Mouse (Mus musculus): ENCODE results near the gene Slc28a1. TPM values are rescaled to one million over a fixed set of nuclear protein-coding genes. Genes with fewer than 3 reads are reported as not detected.
"Not testable (repeated sequence)": the region's sequence is repeated elsewhere in the genome, so short reads cannot be mapped to it uniquely, and the experiment has no call there.

Slc28a1 gene
- polyA plus RNA-seq, 1 experiment from 2014 or later, result 0.71 TPM

DNA sequence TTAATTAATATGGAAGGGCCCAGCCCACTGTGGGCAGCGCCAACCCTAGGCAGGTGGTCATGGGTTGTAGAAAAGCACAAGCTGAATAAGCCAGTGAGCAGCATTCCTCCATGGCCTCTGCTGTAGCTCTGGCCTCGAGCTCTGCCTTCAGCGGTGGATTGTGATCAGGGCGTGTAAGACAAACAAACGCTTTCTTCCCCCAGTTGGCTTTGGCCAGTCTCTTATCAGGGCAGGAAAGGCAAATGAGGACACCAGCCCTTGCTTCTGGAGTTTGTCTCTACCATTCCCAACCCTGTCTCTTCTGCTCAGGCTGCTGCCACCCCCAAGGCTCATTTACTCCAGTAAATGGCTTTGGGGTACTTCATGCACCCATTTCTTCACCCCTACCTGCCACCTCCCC lies 60.1 kb downstream of the Slc28a1 start:
- no peak overlapping the region for H3K4me3 ChIP-seq (replicated peaks)
- no peaks in the 10 kb centered on the region for H3K4me1 ChIP-seq
- H3K9ac ChIP-seq, result no peak overlapping the region
- WGBS, result 63% methylated on average over 5 of the region's 5 CpGs
- no peak overlapping the region for H3K27ac ChIP-seq
- H3K4me2 ChIP-seq, result no peak overlapping the region
- H3K27me3 ChIP-seq (replicated peaks), result no peaks in the 10 kb centered on the region
- no peak for ATAC-seq (ENCODE audit: insufficient read depth, low FRiP score, low read depth)
- no peaks in the 10 kb centered on the region for H3K9me3 ChIP-seq
- H3K36me3 ChIP-seq, result no peaks in the 10 kb centered on the region

DNA sequence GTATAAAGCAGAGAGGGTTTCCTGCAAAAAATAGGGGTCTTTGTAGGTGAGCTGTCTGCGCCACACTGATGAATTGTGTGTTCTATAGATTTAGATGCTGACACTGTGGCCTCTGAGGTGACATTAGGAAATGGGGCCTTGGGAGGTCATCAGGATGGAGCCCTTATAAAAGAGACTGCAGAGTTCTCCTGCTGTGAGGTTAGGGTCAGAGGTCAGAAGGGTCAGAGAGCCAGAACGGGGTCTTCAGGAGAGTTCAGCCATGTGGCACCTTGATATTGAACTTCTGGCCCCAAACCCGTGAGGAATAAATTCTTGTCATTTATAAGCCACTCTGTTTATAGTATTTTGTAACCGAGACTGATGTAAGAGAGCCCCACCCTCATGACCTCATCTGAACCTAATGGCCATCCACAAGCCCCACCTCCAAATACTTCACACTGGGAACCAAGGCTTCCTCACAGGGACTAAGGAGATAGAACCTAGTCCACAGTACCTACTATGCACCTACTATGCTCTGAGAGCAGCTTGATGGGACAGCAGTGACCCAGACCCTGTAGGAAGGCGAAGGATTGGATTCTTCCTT lies 61.7 kb downstream of the Slc28a1 start:
- WGBS, result 44% methylated on average over 5 of the region's 5 CpGs
- ATAC-seq (ENCODE audit: insufficient read depth, low FRiP score, low read depth), result no peak
- H3K4me1 ChIP-seq, result no peaks in the 10 kb centered on the region

DNA sequence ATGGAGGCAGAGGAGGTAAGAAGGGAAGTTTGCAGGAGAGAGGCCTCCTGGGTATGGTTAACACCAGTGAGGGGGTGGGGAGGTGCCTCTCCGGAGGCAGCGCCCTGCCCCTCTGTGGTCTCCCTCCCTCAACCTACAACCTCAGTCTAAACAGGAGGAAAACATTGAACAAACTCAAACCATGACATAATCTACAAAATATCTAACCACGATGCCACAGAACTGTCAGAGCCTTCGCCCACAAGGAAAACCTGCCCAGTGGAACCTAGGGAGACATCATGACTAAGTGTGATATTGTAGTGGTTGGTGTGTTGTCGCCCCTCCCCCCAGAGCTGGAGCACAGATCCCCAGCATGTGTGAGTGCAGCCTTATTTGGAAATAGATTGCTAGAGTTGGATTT lies 64.9 kb downstream of the Slc28a1 start:
- Histone ChIP-seq H3K4me1 (no peaks in the 10 kb centered on the region), H3K36me3 (no peaks in the 10 kb centered on the region), H3K4me2 (no peak overlapping the region), H3K27ac (no peak overlapping the region), H3K9me3 (no peaks in the 10 kb centered on the region), H3K9ac (no peak overlapping the region), H3K27me3 (replicated peaks) (no peaks in the 10 kb centered on the region), H3K4me3 (replicated peaks) (no peak overlapping the region)
- WGBS, result 59% methylated on average over 5 of the region's 5 CpGs
- no peak for ATAC-seq (ENCODE audit: insufficient read depth, low FRiP score, low read depth)

More for the DNA sequence above, 61.7 kb downstream of the Slc28a1 start:
- no peak overlapping the region for H3K4me2 ChIP-seq
- no peaks in the 10 kb centered on the region for H3K36me3 ChIP-seq
- no peaks in the 10 kb centered on the region for H3K9me3 ChIP-seq
- no peak overlapping the region for H3K9ac ChIP-seq
- H3K27me3 ChIP-seq (replicated peaks), result no peaks in the 10 kb centered on the region
- no peak overlapping the region for H3K27ac ChIP-seq
- H3K4me3 ChIP-seq (replicated peaks), result no peak overlapping the region

DNA sequence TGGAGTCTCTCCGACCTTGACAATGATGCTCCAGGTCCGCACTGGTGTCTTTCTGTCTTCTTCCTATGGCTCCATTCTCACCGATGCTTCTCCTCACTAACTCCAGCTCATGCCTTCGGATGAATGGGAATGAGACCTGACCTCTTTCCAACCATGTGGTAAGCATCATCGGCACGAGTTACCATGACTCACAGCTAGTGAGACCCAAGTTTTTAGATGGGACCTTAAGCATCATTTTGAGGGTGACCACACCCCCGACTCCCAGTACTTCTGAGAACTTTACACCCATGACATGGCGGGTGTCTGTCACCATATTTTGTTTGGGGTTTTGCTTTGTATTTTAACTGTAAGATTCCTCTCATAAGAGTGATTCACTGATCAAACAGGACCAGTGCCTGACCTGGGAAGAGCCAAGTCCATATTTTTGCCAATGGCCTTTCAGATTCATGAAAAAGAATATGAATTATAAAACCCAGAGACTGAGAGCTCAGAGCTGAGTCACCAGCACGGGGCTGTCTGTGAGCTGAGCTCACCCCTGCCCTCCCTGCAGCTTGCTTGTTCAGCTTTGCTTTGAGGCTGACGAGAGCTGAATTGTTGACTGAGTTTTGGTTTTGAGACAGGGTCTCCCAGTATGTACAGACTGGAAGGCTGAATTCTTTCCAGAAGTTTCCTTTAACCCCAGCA lies 68.0 kb downstream of the Slc28a1 start:
- 76% methylated on average over 10 of the region's 10 CpGs for WGBS
- Histone ChIP-seq H3K27ac (no peak overlapping the region), H3K9me3 (no peaks in the 10 kb centered on the region), H3K9ac (no peak overlapping the region), H3K36me3 (no peaks in the 10 kb centered on the region), H3K27me3 (replicated peaks) (no peaks in the 10 kb centered on the region), H3K4me2 (no peak overlapping the region), H3K4me3 (replicated peaks) (no peak overlapping the region), H3K4me1 (no peaks in the 10 kb centered on the region)
- no peak for ATAC-seq (ENCODE audit: insufficient read depth, low FRiP score, low read depth)

DNA sequence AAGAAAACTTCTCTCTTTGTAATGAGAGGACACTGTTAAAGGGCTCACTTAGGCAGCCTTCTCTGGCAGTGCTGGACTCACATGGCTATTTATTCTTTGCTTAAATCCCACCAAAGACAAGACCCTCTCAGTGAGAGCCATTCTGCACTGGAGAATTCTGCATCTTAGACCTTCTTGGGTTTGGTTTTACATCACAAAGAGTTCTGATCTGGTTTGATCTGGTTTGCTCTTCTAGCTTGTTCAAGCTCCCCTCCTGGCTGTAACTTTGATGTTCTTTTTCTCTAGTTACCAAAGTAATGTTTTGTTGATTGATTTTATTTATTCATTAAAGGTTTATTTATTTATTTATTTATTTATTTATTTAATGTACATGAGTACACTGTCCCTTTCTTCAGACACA lies 68.6 kb downstream of the Slc28a1 start:
- H3K4me3 ChIP-seq (replicated peaks), result no peak overlapping the region
- no peak for ATAC-seq (ENCODE audit: insufficient read depth, low FRiP score, low read depth)
- H3K27me3 ChIP-seq (replicated peaks), result no peaks in the 10 kb centered on the region
- H3K27ac ChIP-seq, result no peak overlapping the region
- no peaks in the 10 kb centered on the region for H3K36me3 ChIP-seq
- H3K9me3 ChIP-seq, result no peaks in the 10 kb centered on the region
- no peak overlapping the region for H3K9ac ChIP-seq
- no peak overlapping the region for H3K4me2 ChIP-seq
- no peaks in the 10 kb centered on the region for H3K4me1 ChIP-seq

DNA sequence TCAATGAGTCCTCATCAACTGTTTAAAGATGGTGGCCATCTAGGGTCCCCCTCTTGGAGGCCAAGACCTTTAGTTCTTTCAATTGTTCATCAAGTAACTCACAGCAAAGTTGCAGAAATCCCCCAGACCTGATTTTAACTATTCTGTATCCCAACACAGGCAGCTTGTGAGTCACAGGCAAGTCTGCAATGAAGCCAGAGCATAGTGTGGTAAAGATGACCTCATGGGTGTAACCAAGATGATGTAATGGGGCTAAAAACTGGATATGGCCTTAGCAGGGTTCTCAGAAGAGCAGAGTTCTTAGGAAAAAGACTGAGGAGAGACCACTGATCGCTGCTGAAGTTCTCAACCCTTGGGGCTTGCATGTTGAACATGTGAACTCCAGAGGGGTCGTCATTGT lies 69.5 kb downstream of the Slc28a1 start:
- no peak for ATAC-seq (ENCODE audit: insufficient read depth, low FRiP score, low read depth)
- H3K9ac ChIP-seq, result no peak overlapping the region
- no peaks in the 10 kb centered on the region for H3K4me1 ChIP-seq
- no peaks in the 10 kb centered on the region for H3K27me3 ChIP-seq (replicated peaks)
- no peak overlapping the region for H3K27ac ChIP-seq
- no peaks in the 10 kb centered on the region for H3K9me3 ChIP-seq
- no peaks in the 10 kb centered on the region for H3K36me3 ChIP-seq
- H3K4me2 ChIP-seq, result no peak overlapping the region
- H3K4me3 ChIP-seq (replicated peaks), result no peak overlapping the region
- 88% methylated on average over 2 of the region's 2 CpGs for WGBS

DNA sequence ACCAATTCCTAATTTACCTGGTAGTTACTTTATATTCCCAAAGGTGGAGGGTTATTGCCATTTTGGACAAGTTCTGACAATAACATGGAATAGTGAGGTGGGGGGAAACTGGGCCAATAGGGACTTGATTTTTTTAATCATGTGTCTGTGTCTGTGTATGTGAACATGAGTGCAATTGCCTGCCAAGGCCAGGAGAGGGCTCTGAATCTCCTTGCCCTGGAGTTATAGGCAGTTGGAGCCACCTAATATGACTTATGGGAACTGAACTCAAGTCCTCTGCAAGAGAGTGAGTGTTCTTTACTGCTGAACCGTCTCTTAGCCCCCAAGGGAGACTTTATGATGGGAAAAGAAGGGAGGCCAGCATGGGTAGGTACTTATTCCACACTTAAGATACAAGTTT lies 70.1 kb downstream of the Slc28a1 start:
- no peak overlapping the region for H3K4me3 ChIP-seq (replicated peaks)
- H3K36me3 ChIP-seq, result no peaks in the 10 kb centered on the region
- no peak overlapping the region for H3K27ac ChIP-seq
- no peak for ATAC-seq (ENCODE audit: insufficient read depth, low FRiP score, low read depth)
- no peaks in the 10 kb centered on the region for H3K9me3 ChIP-seq
- no peak overlapping the region for H3K9ac ChIP-seq
- no peaks in the 10 kb centered on the region for H3K4me1 ChIP-seq
- H3K27me3 ChIP-seq (replicated peaks), result no peaks in the 10 kb centered on the region
- WGBS, result 86% methylated on average over 1 of the region's 1 CpGs
- H3K4me2 ChIP-seq, result no peak overlapping the region

DNA sequence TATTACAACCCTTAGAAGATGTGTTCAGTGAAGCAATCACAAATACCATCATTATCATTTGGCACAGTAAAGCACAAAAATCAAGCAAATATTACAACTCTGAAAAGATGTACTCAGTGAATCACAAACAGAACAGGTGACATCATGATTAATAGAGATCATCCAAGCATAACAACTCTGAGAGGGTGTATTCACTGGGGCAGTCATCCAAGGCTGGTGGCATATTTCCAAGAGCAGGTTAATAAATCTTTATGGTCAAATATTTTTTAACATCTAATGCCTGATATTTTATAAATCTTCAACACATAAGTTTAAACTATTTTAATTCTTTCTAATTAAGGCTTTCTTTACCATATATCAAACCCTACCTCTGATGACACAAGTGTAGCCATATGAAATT lies 71.4 kb downstream of the Slc28a1 start:
- H3K4me1 ChIP-seq; H3K9me3 ChIP-seq; H3K4me2 ChIP-seq; H3K9ac ChIP-seq; ATAC-seq (ENCODE audit: insufficient read depth, low FRiP score, low read depth); H3K36me3 ChIP-seq; H3K27me3 ChIP-seq (replicated peaks); H3K27ac ChIP-seq; H3K4me3 ChIP-seq (replicated peaks): not testable (repeated sequence)

DNA sequence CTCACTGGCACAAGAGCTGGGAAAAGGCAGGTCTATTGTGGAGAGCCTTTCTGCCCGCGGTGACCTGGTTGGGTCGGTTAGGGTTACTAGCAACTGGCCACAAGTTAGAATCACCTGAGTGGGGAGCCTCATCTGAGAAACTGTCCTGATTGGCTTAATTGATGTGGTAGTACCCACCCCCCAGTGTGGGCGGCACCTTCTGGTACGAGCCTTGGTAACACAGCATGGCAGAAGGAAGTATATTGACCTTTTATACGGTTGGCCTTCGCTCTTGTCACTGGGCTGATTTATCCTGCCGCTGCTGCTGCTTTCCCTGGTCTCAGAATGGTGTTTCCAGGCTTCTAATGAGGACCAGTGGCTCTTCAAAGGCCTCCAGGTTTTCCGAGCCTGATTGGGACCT lies 74.6 kb downstream of the Slc28a1 start:
- no peaks in the 10 kb centered on the region for H3K27me3 ChIP-seq (replicated peaks)
- no peak overlapping the region for H3K9ac ChIP-seq
- no peak overlapping the region for H3K4me3 ChIP-seq (replicated peaks)
- H3K27ac ChIP-seq, result no peak overlapping the region
- no peak for ATAC-seq (ENCODE audit: insufficient read depth, low FRiP score, low read depth)
- H3K9me3 ChIP-seq, result no peaks in the 10 kb centered on the region
- WGBS, result 69% methylated on average over 9 of the region's 9 CpGs
- no peak overlapping the region for H3K4me2 ChIP-seq
- H3K4me1 ChIP-seq, result no peaks in the 10 kb centered on the region
- H3K36me3 ChIP-seq, result no peaks in the 10 kb centered on the region

DNA sequence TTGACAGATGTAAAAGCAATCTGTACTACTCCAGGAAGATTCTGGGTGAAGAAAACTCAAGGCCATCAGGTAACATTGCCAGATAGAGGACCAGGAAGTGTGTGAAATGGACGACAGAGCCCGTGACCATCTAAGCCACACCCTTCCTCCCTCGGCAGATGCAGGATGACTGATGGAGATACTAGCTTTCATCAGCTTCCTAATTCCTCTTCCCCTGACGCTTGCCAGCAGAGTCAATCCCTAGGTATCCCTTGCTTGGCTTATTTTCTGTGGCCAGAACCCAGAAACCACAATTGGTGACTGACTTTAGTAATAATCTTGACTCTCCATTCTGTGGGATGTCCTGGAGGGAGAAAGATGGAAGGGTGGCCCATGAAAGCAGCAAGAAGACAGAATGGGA lies 80.9 kb downstream of the Slc28a1 start:
- Histone ChIP-seq H3K9ac (no peak overlapping the region), H3K4me3 (replicated peaks) (no peak overlapping the region), H3K27ac (no peak overlapping the region), H3K36me3 (no peaks in the 10 kb centered on the region), H3K27me3 (replicated peaks) (no peaks in the 10 kb centered on the region), H3K9me3 (no peaks in the 10 kb centered on the region), H3K4me1 (peaks cover 9% of the 10 kb centered on the region; the same call in 1 of the 2 replicates), H3K4me2 (no peak overlapping the region)
- 44% methylated on average over 4 of the region's 4 CpGs for WGBS
- no peak for ATAC-seq (ENCODE audit: insufficient read depth, low FRiP score, low read depth)

DNA sequence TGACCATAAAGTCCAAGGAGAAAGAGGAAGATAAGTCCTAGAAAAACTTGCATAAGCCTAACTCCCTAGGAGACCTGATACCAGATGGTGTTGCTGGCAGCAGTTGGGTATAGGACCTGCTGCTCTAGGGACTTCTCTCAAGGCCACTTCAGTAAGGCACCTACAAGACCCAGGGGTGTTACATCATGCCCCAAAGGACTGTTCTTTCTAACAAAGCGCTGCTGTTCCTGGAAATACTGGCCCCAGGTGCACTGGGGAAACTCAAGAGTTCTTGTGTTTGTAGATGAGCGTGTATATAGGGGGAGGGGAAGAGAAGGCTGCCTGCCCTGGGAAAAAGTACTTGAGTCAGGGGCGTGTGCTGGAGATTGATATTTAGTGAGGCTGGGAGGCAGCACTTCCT lies 82.2 kb downstream of the Slc28a1 start:
- no peak overlapping the region for H3K9ac ChIP-seq
- H3K9me3 ChIP-seq, result no peaks in the 10 kb centered on the region
- H3K4me2 ChIP-seq, result no peak overlapping the region
- H3K4me3 ChIP-seq (replicated peaks), result no peak overlapping the region
- H3K36me3 ChIP-seq, result no peaks in the 10 kb centered on the region
- no peak for ATAC-seq (ENCODE audit: insufficient read depth, low FRiP score, low read depth)
- H3K27ac ChIP-seq, result no peak overlapping the region
- H3K27me3 ChIP-seq (replicated peaks), result no peaks in the 10 kb centered on the region
- WGBS, result 40% methylated on average over 3 of the region's 3 CpGs
- peaks cover 9% of the 10 kb centered on the region; the same call in 1 of the 2 replicates for H3K4me1 ChIP-seq

DNA sequence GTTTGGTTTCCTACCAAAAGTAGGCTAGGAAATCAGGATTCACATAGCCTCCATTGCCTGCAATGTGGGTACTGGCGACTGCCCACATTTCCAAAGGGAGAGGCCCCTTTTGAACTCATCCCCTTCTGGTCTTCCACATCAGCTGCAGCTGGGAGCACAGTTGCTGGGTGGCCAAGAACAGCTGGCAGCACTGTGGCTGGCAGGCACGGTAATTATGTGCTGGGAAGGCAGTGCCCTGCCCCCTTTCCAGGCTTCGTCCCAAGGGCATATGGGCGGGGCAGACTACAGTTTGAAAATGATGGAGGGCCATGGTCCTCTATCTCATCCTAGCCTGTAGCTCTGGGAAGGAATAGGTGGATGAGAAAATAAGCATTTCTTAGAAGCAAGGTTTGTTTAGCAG lies 83.9 kb downstream of the Slc28a1 start:
- whole genome bisulfite sequencing, result 39% methylated on average over 4 of the region's 4 CpGs
- Histone ChIP-seq H3K4me3 (replicated peaks) (no peak overlapping the region), H3K4me1 (peaks cover 9% of the 10 kb centered on the region; the same call in 1 of the 2 replicates), H3K36me3 (no peaks in the 10 kb centered on the region), H3K27me3 (replicated peaks) (no peaks in the 10 kb centered on the region), H3K27ac (no peak overlapping the region), H3K9ac (no peak overlapping the region), H3K4me2 (no peak overlapping the region), H3K9me3 (no peaks in the 10 kb centered on the region)
- no peak for ATAC-seq (ENCODE audit: insufficient read depth, low FRiP score, low read depth)

DNA sequence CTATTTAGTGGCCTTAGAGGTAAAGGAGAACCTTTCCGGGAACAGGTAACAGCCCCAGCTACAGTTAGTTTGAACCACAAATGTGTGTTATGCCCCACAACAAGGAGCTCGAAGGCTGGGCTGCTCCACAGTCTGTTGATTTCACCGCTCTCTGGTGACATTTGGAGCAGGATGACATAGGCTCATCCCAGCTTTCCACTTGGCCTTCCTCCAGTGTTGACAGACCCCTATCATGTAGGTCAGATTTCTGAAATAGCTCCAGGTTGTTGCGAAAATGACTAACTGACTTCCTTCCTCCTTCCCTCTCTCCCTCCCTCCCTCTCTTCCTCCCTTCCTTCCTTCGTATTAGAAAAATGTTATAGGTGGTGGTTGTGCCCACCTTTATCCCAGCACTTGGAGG lies 84.5 kb downstream of the Slc28a1 start:
- ATAC-seq (ENCODE audit: insufficient read depth, low FRiP score, low read depth), result no peak
- H3K4me3 ChIP-seq (replicated peaks), result no peak overlapping the region
- H3K4me2 ChIP-seq, result no peak overlapping the region
- no peak overlapping the region for H3K9ac ChIP-seq
- H3K27ac ChIP-seq, result no peak overlapping the region
- no peaks in the 10 kb centered on the region for H3K9me3 ChIP-seq
- no peaks in the 10 kb centered on the region for H3K27me3 ChIP-seq (replicated peaks)
- 46% methylated on average over 5 of the region's 5 CpGs for WGBS
- peaks cover 9% of the 10 kb centered on the region; the same call in 1 of the 2 replicates for H3K4me1 ChIP-seq
- no peaks in the 10 kb centered on the region for H3K36me3 ChIP-seq
